Mouse (Mus musculus) olfactory bulb, adult 2 months (tissue): Measurements from ENCODE around the gene Fkbp2. TPM values are rescaled to one million over a fixed set of nuclear protein-coding genes. Genes with fewer than 3 reads are reported as not detected.

Experiments
- H3K27ac ChIP-seq: fragments of 200-500 bp; 2 replicates; pipeline ENCODE4 v1.5.1; 2012; ENCODE audit warnings: low read depth, low read length; ENCODE audit not compliant: insufficient read depth
- H3K4me1 ChIP-seq: fragments of 200-500 bp; 2 replicates; pipeline ENCODE4 v1.6.1; 2012; ENCODE audit warnings: low read length; ENCODE audit not compliant: control insufficient read depth, insufficient read depth
- H3K4me3 ChIP-seq: fragments of 200-500 bp; 2 replicates; pipeline ENCODE4 v1.5.1; 2012; ENCODE audit warnings: mild to moderate bottlenecking, low read depth, low read length, moderate library complexity; ENCODE audit not compliant: insufficient read depth
- CTCF ChIP-seq: fragments of 200-500 bp; IDR thresholded peaks from 2 replicates; pipeline ENCODE4 v1.5.1; 2012; ENCODE audit warnings: low read depth, mild to moderate bottlenecking, low read length, moderate library complexity; ENCODE audit not compliant: insufficient read depth
- POLR2A ChIP-seq: fragments of 200-500 bp; IDR thresholded peaks from 2 replicates; pipeline ENCODE4 v1.6.1; 2012; ENCODE audit warnings: mild to moderate bottlenecking, low read depth, low read length, moderate library complexity; ENCODE audit not compliant: insufficient read depth
- WGBS: fragments of 180-500 bp; shearing (Covaris S2); methylation state at CpG from one replicate; pipeline ENCODE4 v1.1.7; 2018; 5-methylcytosine and 5-hydroxymethylcytosine counted together
- polyA plus RNA-seq: library from polyadenylated mRNA; stranded (reverse); fragments of >200 nt; gene quantifications from 2 replicates; pipeline ENCODE4 v1.2.4, GENCODE M21; 2012; ENCODE audit warnings: low replicate concordance; ENCODE audit not compliant: missing spikeins, insufficient read depth, insufficient read length

Gene Fkbp2
- polyA plus RNA-seq, 1 experiment = not detected

DNA sequence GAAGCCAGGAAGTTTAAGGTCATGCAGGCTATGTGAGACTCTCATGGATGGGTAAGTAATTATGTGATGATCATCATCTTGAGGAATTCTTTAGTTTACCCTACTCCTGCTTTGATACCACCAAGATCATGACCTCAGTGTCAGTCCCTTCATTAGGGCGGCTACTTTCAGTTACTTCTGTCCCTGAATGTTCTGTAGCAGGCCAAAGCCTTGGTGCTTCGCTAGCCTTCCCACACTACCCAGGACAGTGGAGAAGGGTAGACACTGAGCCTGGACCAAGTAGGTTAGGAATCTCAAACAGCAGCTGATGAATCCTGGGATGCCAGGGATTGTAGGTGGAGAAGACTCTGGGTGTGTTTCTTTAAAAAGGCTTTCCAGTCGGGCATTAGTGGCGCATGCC is 1.2 kb upstream of the Fkbp2 start:
- TF ChIP-seq CTCF (no peak), POLR2A (no peak)
- Histone ChIP-seq H3K4me3 (no peak overlapping the region), H3K27ac (no peak overlapping the region), H3K4me1 (peaks cover 23% of the 10 kb centered on the region)
- 92% methylated on average over 4 of the region's 4 CpGs for WGBS

DNA sequence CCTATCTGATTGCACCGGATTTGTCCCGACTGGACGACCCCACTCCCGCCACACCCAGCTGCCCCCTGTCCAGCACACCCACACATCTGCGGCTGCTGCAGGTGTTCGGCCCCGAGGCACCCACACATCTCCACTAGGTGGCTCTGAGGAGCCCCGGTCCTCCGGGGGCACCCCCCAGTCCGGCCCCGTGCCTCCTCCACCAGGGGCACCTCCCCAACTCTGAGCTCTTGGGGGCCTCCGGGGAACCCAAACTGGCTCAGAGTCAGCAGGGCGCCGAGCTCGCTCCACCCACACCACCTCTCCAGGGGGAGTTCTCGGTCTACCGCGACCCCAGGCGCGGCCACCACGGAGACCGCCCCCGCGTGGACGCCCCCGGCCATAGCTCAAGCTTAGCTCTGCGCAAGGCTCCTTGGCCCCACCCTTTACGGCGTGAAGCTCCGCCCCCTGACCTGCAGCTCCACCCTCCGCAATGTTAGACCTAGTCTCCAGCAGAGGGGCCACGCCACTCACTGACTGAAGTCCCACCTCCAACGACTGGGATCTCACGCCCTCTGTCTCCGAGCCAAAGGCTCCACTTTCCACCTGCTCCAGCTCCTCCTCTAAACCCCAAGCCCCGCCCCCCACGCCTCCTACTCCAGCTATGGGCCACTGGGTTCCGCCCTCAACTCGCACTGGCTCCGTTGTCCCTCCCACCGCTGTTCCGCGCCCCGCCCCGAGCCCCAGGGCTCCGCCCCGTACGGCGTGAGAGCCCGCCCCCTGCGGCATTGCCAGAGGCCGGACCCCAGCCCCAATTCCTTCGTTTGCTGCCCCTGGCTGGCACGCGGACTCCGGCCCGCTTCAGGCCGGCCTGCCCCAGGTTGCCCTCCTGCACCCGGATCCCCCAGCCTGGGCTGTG is 568 bp downstream of the Fkbp2 start:
- peaks cover 26% of the 10 kb centered on the region for H3K4me1 ChIP-seq
- peak overlapping the region; percentile 70 for H3K4me3 ChIP-seq
- 1% methylated on average over 59 of the region's 59 CpGs for WGBS
- H3K27ac ChIP-seq = peak overlapping the region; percentile 84
- TF ChIP-seq CTCF = peak; percentile 85
- no peak; the same call in 1 of the 2 replicates for TF ChIP-seq POLR2A

DNA sequence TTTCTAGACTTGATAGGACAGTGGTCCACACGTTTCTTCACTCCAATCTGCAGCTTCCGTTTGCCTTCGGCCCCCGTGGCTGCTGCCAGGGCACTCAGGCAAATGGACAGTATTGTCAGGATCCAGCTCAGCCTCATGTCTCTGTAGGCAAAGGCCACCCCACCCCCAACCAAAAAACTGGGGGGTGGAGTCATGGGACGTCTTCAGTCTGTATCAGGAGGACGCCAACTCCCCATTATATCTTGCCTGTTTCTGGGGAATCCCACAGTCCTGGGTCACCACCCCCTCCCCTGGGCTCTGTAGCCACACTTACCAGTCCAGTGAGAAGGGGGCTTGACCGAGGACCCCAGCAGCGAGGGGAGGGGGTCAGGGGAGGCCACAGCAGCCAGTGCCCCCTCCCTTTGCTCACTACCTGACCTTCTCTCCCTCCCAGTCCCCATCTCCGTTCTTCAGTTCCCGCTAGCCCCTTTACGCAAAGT is 1.3 kb downstream of the Fkbp2 start:
- TF ChIP-seq POLR2A (no peak), CTCF (no peak)
- Histone ChIP-seq H3K27ac (peak overlapping the region; percentile 84), H3K4me3 (peak overlapping the region; percentile 70), H3K4me1 (peaks cover 27% of the 10 kb centered on the region)
- WGBS = 8% methylated on average over 11 of the region's 11 CpGs

DNA sequence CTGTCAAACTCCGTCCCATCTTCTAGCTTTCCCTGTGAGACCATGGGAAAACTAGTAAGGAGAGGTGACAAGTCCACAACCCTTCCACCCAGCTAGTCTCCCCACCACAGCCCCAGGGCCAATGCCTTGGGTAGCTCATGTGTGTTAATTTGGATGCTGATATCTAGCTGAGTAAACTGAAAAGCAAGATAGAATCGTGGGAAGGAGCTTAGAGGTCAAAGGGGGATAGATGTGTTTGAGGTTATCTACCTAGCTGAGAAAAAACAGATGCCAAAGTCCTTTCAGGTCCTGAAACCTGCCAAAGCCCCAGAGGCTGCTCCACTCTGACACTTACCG is 1.7 kb downstream of the Fkbp2 start:
- Histone ChIP-seq H3K27ac (peak overlapping the region; percentile 16; the same call in 1 of the 2 replicates), H3K4me1 (peaks cover 28% of the 10 kb centered on the region), H3K4me3 (peak overlapping the region; percentile 70; the same call in 1 of the 2 replicates)
- WGBS = 36% methylated on average over 3 of the region's 3 CpGs
- TF ChIP-seq CTCF (no peak), POLR2A (no peak)

DNA sequence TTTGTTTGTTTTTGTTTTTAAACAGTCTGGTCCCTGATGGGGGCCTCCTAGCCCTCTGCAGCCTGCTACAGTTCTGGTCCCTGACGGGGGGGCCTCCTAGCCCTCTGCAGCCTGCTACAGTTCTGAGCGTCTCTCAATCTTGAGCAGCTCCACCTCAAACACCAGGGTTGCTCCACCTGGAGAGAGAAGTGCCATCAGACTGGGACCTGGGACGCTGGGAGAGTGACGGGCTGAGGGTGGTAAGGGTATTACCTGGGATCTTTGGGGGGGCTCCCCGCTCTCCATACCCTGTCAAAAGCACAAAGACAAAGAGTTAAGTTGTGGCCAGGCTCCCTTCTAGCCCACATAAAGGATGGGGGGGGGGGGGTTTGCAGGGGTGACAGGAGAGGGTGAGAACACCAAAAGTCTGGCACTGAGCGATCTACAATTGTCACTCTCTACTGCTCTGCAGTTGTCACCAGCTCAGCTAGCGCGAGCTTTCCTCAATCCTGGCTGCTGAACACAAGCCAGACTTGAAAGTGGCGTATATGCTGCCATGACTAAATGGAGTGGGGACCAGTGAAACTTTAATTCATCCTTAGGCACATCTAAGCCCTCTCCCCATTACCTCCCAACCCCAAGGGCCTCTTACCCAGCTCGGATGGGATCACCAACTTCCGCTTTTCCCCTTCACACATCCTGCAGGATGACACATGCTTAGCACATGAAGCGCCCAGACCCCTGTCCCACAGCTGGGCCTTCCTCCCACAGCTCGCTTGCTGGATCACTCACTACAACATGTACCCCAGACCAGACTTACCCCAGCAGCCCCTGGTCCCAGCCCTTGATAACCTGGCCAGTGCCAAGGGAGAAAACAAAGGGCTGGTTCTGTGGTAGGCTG is 2.3 kb downstream of the Fkbp2 start:
- no peak for TF ChIP-seq CTCF
- 68% methylated on average over 13 of the region's 13 CpGs for WGBS
- H3K4me1 ChIP-seq = peaks cover 28% of the 10 kb centered on the region
- no peak overlapping the region for H3K4me3 ChIP-seq
- H3K27ac ChIP-seq = 0 out of 2 replicates have a peak overlapping the region, but pooled peaks have one; percentile 16

DNA sequence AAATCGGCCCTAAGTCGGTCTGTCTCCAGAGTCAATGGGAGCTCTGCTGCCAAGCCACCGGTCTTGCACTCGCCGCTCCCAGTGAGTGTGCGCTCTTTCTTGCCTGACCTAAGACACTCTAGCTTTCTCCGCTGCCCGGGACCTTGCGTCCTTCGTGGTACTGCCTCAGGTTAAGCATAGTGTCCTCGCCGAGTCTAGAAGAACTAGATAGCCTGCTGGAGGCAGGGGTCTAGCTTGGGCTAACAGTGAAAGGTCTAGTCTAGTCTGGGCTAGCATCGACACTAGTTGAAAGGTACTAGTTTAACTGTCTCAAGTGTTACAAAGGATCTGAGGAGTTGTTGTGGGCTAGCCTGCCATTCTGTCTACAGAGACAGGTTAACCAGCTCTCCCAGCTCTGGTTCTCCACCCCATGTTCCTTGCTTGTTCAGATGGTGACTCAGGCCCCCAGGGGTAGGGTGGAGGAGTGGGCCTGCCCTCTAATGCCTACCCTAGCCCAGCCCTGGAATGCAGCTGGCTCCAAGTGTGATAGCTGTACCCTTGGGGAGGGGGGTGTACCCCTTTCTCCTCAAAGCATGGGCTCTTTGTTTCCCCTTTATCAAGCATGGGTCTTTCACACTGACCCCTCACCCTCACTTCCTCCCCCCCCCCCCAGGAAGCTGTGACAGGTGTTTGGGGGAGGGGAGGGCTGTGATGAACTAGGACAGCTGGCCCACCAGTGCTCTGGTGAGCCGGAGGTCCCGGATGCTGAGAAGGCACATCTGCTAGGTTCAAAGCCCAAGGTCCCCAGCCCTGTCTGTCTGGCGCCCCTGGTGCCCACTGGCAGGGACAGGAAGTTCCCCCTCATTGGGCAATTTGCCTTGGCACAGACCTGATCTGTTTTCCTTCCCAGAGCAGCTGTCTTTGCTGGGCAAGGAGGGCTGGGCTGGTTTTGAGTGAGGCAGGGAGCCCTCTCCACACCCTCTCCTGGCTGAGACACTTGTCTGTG is 4.5 kb downstream of the Fkbp2 start, which contains the start of gene Plcb3:
Gene Plcb3, minus strand, starts transcription at position 934 of the 985 bp plus-strand sequence.
- TF ChIP-seq POLR2A (no peak), CTCF (no peak)
- Histone ChIP-seq H3K4me3 (peak within 1 kb of the TSS; percentile 60), H3K27ac (peak within 1 kb of the TSS; percentile 48), H3K4me1 (peaks cover 29% of the 10 kb centered on the region)
- 3% methylated on average over 16 of the region's 16 CpGs for WGBS

DNA sequence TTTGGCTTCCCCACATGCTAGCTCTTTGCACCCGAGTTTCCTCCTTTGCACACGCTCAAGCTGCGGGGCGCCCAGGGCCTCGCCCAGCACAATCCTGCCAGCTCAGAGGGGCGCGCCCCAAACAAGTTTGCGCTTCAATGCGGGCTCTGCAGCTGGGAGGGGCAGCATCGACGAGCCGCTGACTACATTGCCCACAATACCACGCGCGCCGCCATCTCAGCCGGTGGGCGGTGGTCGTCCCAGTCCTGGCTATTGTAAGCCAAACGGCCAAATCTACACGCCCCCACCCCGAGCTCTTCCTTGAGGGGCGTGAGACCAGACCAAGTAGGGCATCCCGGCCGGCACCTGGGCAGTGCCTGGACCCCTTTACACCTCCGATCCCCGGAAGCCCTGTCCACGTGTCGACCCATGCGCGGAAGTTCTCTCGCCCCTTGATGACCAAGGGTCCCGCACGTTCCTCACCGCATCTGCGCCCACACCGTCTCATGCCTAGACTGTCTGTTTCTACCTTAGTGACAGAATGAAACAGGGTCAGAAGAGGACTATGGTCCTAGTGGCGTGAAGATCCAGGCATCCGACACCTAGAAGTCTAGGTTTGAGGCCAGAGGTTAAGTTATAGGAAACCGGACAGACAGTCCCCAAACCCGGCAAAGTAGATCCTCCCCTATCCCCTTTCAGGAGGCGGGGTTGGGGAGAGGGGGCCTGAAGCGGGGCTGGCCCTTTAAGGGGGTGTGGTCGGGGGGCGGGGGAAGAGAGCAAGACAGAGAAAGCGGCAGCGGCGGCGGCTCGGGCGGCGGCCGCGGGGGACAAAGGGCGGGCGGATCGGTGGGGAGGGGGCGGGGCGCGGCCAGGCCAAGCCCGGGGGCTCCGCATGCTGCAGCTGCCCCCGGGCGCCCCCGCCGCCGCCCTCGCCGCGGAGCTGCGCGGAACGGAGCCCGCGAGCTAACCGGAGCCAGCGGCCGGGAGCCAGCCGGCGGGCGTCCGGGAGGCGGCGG is 5.8 kb downstream of the Fkbp2 start, which contains the start of gene Ppp1r14b:
Gene Ppp1r14b, plus strand, starts transcription at position 758 of the 995 bp plus-strand sequence.
- 3% methylated on average over 75 of the region's 84 CpGs for WGBS
- TF ChIP-seq POLR2A = peak; percentile 18; the same call in 1 of the 2 replicates
- no peak for TF ChIP-seq CTCF
- Histone ChIP-seq H3K4me3 (peak within 1 kb of the TSS; percentile 60), H3K27ac (peak within 1 kb of the TSS; percentile 43), H3K4me1 (peaks cover 42% of the 10 kb centered on the region)
